Mouse (Mus musculus) kidney, adult 9 months (tissue): ENCODE data around the gene Cacng4.
A peak's percentile ranks its signal among the peaks of the same experiment; 100 is the strongest.

Experiments used
- DNase-seq: peaks from one replicate; pipeline ENCODE4 v3.0.0; 2022

Gene Cacng4

GRCm38 (mm10) chr11:107772002-107772401 is 22.4 kb downstream of the Cacng4 start:
- peak; percentile 48 for DNase-seq

DNA sequence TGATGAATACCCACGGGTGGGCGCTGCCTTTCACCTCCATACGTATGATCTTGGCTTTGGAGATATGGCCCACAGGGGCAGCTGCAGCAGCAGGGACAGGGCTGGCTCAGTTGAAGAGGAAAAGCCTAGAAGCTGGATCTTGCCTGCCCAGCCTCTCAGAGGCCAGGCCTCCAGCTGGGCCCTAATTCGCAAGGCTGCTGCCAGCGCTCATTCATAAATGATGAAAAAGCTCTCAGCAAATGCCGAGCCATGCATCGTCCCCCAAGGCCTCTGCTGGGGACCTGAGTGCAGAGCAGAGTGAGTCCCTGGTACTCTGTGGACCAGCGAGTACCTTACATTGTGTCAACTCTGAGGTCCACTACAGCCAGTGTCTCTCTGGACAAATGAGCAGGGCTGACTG is 26.0 kb downstream of the Cacng4 start:
- DNase-seq, result no peak

DNA sequence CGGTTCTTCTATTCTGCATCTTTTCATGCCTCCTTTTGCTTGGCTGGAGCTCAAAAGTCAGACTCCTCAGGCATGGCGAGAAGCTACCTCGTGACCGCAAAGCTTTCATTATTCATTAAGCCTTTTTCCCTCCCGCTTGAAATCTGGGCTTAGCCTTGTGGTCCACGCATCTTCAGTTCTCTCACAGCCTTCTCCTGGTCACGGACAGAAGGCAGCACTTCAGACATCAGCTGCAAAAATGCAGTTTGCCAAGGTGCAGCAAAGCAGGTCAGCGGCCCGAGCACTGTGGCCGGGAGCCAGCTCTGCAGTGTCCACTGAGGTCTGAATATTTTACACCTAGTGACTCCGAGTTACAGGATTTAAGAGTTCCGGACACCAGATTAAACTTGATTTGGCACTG is 27.4 kb downstream of the Cacng4 start:
- peak; percentile 81 for DNase-seq

GRCm38 (mm10) chr11:107762688-107763460 is 31.5 kb downstream of the Cacng4 start:
- DNase-seq, result no peak

DNA sequence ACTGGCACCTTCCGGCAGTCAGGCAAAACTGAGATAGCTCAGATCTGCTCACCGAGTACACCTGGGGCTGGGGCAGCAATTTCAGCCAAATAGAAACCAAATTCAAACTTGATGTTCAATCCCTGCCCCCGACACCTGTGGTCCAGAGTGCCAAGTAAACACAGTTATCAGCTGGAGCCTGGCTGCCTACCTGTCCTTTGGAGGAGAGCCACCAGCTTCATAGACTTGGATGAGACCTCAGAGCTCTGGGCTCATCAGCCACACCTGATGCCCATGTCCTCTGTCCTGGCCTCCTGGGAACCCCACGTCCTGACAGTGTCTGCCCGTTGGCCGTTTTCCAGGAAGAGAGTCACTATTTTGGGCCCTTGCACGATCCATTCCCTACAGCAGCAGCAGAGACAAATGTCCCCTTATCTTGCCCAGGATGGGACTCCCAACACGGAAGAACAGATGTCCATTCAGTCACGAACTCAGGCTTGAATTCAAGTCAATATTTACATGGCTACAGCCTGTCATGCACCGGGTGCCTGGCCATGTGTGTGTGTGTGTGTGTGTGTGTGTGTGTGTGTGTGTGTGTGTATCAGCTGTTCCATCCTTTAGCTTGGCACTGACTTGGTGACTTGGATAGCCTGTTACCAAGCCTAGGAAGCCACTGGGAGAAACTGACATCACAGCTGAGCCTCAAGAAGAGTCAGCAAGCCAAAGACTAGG is 32.4 kb downstream of the Cacng4 start:
- DNase-seq, result no peak

DNA sequence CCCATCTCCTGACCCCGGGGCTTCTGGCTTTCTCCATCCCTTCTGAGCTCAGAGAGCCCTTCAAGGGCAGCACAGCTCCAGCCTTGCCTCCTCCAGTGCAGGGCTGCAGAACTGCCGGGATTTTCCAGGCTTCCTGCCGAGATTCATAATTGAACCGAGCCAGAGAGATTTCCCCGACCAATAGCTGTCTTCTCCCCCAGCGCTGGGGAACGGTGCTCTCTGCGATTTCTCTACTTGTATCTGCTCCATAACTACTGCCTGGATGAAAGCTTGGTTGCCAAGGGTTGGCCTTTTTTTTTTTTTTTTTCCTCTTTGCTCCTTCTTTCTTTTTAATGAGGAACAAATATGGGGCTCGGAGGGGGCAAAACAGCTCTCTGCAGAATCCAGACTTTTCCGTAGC is 34.4 kb downstream of the Cacng4 start:
- DNase-seq, result no peak

DNA sequence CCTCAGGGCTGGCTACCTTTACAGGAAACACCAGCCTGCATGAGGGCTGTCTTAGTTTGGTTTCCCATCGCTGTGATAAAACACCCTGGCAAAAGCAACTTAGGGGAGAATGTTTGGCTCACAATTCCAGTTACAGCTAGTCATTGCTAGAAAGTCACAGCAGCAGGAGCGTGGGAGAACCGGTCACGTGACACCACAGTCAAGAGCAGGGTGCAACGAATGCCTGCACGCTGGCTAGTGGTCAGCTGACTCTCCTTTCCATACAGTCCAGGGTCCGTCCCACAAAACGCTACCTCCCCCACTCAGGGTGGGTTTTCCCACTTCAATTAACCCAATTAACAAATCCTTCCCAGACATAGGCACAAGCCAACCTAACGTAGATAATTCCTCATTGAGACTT is 34.8 kb downstream of the Cacng4 start:
- DNase-seq, result no peak

DNA sequence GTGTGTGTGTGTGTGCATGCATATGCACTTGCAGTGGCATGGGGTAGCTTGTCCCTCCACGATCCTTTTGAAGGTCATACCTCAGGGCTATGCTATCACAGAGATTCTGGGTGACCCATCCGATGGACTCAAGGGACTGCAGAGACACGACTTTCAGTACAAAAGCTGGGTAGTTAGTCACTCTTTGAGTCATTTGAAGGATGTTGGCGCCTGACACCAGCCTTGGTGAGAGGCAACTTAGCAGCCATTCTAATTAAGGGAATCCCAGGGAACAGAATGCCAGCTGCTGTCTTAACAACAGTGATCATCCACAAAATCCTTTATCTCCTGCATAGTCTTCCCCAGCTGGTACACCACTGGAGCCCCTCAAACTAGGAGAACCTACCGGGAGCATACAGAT is 45.2 kb downstream of the Cacng4 start:
- DNase-seq, result no peak

DNA sequence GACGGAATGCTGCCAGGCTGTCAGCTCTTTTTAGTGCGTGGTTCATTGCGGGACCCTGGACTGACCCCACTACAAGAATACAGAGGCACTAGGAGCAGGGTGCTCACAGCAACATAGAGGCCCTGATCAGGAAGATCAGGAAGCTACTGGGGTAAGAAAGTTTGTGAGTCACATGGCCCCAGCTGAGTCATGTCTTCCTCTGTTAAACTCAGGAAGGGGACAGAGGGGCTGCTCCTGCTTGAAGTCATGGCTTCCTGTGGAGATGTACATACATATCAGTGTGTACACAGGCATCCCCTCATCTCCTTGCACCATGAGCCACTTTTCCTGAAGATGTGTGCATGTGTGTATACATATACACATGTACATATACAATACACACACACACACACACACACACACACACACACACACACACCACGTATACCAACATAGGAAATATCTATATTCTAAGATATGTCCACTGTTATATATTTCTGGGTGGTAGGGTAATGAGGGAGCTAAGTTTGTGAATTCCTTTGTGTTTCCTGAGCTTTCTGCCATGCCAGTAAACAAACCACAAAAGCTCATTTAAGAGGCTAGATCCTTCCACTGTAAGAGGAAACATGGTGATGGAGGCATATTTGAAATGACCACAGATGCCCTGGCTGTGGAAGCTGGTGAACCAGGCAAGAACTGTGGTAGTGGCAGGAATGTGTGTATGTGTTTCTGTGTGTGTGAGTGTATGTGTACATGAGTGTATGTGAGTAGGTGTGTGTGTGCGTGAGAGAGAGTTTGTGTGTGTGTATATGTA is 45.9 kb downstream of the Cacng4 start:
- DNase-seq, result no peak

GRCm38 (mm10) chr11:107743100-107743499 is 51.3 kb downstream of the Cacng4 start:
- peak; percentile 11 for DNase-seq

DNA sequence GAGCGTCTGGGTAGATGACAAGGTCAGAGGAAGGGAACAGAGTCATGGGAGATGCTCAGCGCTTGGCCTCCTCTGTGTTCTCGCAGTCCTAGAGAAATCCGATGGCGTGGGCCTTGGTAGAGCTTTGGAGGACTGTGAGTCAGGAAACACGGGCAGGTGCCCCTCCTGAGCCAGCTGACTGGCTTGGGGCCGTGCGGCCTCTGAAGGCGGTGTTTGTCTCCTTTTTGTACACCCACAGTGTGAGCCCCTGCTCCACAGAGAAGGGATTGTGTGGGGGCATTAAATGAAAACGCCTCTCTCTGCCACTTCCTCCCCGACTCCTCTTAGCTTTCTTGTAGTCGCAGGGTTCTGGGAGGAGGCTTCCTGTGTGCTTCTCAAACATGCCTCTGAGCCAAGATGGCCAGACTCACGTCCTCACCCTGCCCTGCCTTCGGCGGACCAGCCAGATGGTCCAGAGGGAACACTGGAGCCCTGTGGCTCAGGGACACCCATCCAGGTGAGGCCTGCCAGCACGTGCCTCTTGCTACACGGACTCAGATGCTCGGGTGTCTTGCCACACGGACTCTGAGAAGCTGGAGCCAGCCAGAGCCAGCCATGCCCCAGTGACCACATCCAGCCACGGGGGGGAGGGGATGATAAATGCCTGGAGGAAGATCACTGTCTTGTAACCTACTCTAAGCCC is 55.8 kb downstream of the Cacng4 start:
- DNase-seq, result no peak

- no peak for DNase-seq
Measured at GRCm38 (mm10) chr11:107737886-107738285, 56.5 kb downstream of the Cacng4 start.

- peak; percentile 32 for DNase-seq
Measured at GRCm38 (mm10) chr11:107734133-107734532, 60.2 kb downstream of the Cacng4 start.

DNA sequence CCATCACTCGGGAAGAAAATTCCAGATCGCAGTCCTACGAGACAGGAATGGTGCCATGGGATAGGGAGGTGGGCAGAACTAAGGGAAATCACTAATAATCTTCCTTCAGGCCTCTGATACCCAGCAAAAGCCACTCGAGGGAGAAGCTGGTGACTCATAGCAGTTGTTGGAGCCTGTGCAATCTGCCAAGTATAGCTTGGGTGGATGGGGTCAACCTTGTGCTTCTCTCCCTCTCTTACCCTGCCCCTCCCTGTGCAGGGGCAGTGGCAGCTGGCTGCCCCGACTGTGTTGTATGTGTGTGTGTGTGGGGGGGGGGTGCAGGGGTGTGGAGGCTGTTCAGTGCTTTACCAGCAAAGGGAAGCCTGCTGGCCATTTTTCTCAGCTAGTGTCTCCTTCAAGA is 62.9 kb downstream of the Cacng4 start:
- DNase-seq, result no peak

GRCm38 (mm10) chr11:107730940-107731339 is 63.4 kb downstream of the Cacng4 start:
- peak; percentile 7 for DNase-seq

- DNase-seq, result no peak
Measured at GRCm38 (mm10) chr11:107729141-107729540, 65.2 kb downstream of the Cacng4 start.

DNA sequence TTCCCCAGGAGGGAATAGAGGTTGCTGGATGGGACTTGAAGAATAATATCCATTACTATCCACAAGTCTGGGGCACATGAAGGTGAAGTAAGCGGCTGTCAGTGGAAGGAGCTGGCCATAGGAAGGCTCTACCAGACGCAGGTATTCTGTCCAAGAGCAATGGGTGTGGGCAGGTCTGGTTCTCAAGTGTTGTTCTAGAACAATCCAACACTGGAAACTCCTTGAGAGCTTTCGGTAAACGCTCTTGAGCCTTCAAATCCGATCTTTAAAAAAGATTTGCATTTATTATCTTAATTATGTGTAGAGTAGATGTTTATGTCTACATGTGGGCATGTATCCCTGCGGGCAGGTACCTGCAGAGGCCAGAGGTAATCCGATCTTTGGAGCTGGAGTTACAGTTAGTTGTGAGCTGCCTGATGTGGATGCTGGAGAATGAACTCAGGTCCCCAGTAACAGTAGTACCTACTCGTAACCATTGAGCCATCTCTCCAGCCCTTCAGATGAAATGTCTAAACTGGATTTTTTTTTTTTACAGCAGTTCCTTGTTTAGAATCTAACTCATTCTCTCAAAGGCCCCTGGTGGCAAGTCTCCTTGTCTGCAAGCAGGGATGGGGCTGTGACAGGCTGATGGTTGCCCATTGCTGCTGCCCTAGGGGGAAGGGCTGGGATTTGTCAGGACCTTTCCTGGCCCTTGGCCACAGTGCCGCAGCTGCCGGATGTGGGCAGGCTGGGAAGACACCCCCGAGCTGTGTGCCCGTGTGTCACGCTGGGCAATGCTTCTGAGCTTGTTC is 66.1 kb downstream of the Cacng4 start:
- no peak for DNase-seq

- DNase-seq, result no peak
Measured at GRCm38 (mm10) chr11:107724603-107725002, 69.8 kb downstream of the Cacng4 start.

GRCm38 (mm10) chr11:107721057-107721456 is 73.3 kb downstream of the Cacng4 start:
- DNase-seq, result no peak

DNA sequence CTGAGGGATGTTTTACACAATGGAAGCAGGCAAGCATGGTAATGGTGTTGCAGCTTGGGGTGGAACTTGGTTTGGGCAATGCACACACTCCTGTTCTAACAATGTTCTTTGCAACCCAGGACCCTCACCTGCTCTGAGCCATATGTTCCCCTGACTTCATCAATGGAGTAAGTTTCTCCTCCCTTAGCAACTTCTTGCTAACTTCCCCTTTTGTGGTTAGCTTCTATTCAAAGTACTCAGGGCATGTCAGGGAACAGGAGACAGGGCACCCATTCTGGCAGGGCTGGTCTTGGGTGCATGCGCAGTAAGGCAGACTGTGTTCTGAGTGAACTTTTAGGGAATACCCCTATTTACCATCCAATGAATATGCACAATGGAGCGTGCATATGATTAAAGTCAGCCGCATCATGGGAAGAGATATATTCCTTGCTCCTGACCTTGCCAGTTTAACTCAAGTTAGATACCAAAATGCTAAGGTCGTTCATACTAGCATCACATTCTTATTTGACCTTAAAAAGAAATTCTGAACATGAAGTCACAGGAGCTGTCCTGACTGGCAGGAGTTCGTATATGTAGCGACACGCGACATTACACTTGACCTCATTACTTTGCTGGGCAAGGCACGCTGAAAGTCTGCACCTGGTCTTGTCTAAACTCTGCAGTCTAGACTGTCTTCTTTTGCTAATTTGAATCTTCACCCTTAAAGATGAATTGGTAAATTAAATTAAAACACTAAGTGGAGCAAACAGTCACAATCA is 73.9 kb downstream of the Cacng4 start:
- no peak for DNase-seq

GRCm38 (mm10) chr11:107716332-107716938 is 77.9 kb downstream of the Cacng4 start, which contains the start of gene Cacng1:
Gene Cacng1 (minus strand): TSS chr11:107716522.
- DNase-seq, result no peak
